In genomic region chr14:55785195-55785594, GRCm38 (mm10) we compare ENCODE assay signal across 10 mouse cellular contexts. TPM values are rescaled to one million over a fixed set of nuclear protein-coding genes. Genes with fewer than 3 reads are reported as not detected.
DNase-seq lines count a peak whose midpoint lies in the region; ATAC-seq and TF ChIP-seq lines count a peak whose summit lies in the region.
"Had no signal": no experiment of that assay in that cellular context is flagged by ENCODE, and none has a peak within 500 bp of the region (broad histone marks: within the 10 kb centered on the region; RNA-seq: fewer than 3 reads in every experiment).

No protein-coding gene starts in this region.

- no peak overlapping the region for H3K9ac ChIP-seq in kidney, embryonic 15.5 days
- no peak overlapping the region for H3K9ac ChIP-seq in heart, embryonic 14.5 days (ENCODE audit: low read length)
- H3K9ac ChIP-seq: hindbrain, embryonic 14.5 days had no signal

- H3K4me2 ChIP-seq in kidney, embryonic 15.5 days: no peak overlapping the region
- H3K4me2 ChIP-seq in heart, embryonic 14.5 days (ENCODE audit: low read length): 0 out of 2 replicates have a peak overlapping the region, but pooled peaks have one; percentile 63
- H3K4me2 ChIP-seq: hindbrain, embryonic 14.5 days had no signal

- 31% methylated on average over 6 of the region's 6 CpGs for WGBS in kidney, embryonic 15.5 days
- WGBS in thymus, adult 2 months: 81% methylated on average over 6 of the region's 6 CpGs
- 30% methylated on average over 6 of the region's 6 CpGs for WGBS in heart, embryonic 14.5 days

- no peak for TF ChIP-seq POLR2A in thymus, adult 2 months (IDR thresholded peaks at IDR 0.05; ENCODE audit: control insufficient read depth, extremely low read depth, insufficient read depth, low read length, poor library complexity)

- H3K4me1 ChIP-seq in kidney, embryonic 15.5 days: peaks cover 56% of the 10 kb centered on the region
- H3K4me1 ChIP-seq in thymus, adult 2 months (replicated peaks; ENCODE audit: control insufficient read depth, insufficient read depth, low read length): peaks cover 13% of the 10 kb centered on the region
- H3K4me1 ChIP-seq in heart, embryonic 14.5 days (ENCODE audit: control insufficient read depth in 2 of 2, insufficient read depth in 2 of 2, low read length in 2 of 2): peaks cover 14 to 17% of the 10 kb centered on the region in 2 experiments

- TF ChIP-seq CTCF in thymus, adult 2 months (IDR thresholded peaks at IDR 0.05; ENCODE audit: borderline replicate concordance, control insufficient read depth, extremely low read depth, insufficient read depth, low read length, poor library complexity): no peak

- DNase-seq in kidney, adult 18-20 months: peak; percentile 17
- peak; percentile 25 for DNase-seq in thymus, adult 2 months
- no peak for DNase-seq in thymus, adult 18-20 months
- peak; percentile 26 for DNase-seq in thymus, postnatal 25 days
- no peak for DNase-seq in left cerebral cortex, postnatal 4 days
- no peak for DNase-seq in ovary, postnatal 10 days (ENCODE audit: low spot score)

- no peak for ATAC-seq in kidney, embryonic 15.5 days (replicated peaks; ENCODE audit: low FRiP score)
- no peak for ATAC-seq in heart, embryonic 14.5 days (ENCODE audit: insufficient number of reproducible peaks, insufficient read depth, low FRiP score, low read depth)

- H3K4me3 ChIP-seq in kidney, embryonic 15.5 days (replicated peaks): no peak overlapping the region
- H3K4me3 ChIP-seq in thymus, adult 2 months (ENCODE audit: control insufficient read depth, insufficient read depth, low read length): no peak overlapping the region
- no peak overlapping the region for H3K4me3 ChIP-seq in heart, embryonic 14.5 days (ENCODE audit: control insufficient read depth in 1 of 2, insufficient read depth in 1 of 2, low read depth in 1 of 2, low read length in 2 of 2)

- H3K27me3 ChIP-seq in kidney, embryonic 15.5 days: peaks cover 50% of the 10 kb centered on the region
- no peaks in the 10 kb centered on the region for H3K27me3 ChIP-seq in thymus, adult 2 months (ENCODE audit: control insufficient read depth, insufficient read depth, low read length)
- peaks cover 63% of the 10 kb centered on the region for H3K27me3 ChIP-seq in heart, embryonic 14.5 days (ENCODE audit: control insufficient read depth, insufficient read depth, low read length)

- intact Hi-C loops in left cerebral cortex, postnatal 4 days (cut with DNase I): no loop called here

- H3K36me3 ChIP-seq in kidney, embryonic 15.5 days: no peaks in the 10 kb centered on the region
- H3K36me3 ChIP-seq in thymus, adult 2 months (ENCODE audit: control insufficient read depth, insufficient read depth, low read length): no peaks in the 10 kb centered on the region
- 0 out of 2 replicates have a peak, but pooled peaks cover 5% of the 10 kb centered on the region for H3K36me3 ChIP-seq in heart, embryonic 14.5 days (ENCODE audit: control insufficient read depth, insufficient read depth, low read length)

- no peaks in the 10 kb centered on the region for H3K9me3 ChIP-seq in kidney, embryonic 15.5 days (replicated peaks)
- H3K9me3 ChIP-seq in heart, embryonic 14.5 days (ENCODE audit: control insufficient read depth, low read length): no peaks in the 10 kb centered on the region

- no peak overlapping the region for H3K27ac ChIP-seq in kidney, embryonic 15.5 days
- no peak overlapping the region for H3K27ac ChIP-seq in thymus, adult 2 months (ENCODE audit: control insufficient read depth, insufficient read depth, low read length)
- no peak overlapping the region for H3K27ac ChIP-seq in heart, embryonic 14.5 days (replicated peaks in 1 of 2; ENCODE audit: control insufficient read depth in 1 of 2, insufficient read depth in 1 of 2, low read depth in 2 of 2, low read length in 2 of 2)
- H3K27ac ChIP-seq: hindbrain, embryonic 14.5 days had no signal

RNA-seq across cellular contexts. Expression of gene Adcy4, which starts 1.3 kb away (rescaled TPM):
- 13.9 and 15.8 TPM in 2 replicates for polyA plus RNA-seq in kidney, embryonic 15.5 days (2015; fragmentation: Nextera tagmentation; extraction: Ambion mirVana)
- polyA plus RNA-seq in thymus, adult 2 months (2012; rRNA removed): 7.4 and 11.2 TPM in 2 replicates
- 14.8 and 17.7 TPM in 2 replicates for polyA plus RNA-seq in heart, embryonic 14.5 days (2014; fragmentation: Nextera tagmentation; extraction: Ambion mirVana)
- 1 to 10 TPM; 4.6 to 5.2 TPM for total RNA-seq in left cerebral cortex, postnatal 4 days (2021)
- total RNA-seq: common myeloid progenitor, adult 5-6 weeks had no signal

RNA-seq across cellular contexts. Expression of gene Ripk3, which starts 3.5 kb away (rescaled TPM):
- polyA plus RNA-seq in kidney, embryonic 15.5 days (2015; fragmentation: Nextera tagmentation; extraction: Ambion mirVana): 38.1 and 40.4 TPM in 2 replicates
- 66.8 and 84.4 TPM in 2 replicates for polyA plus RNA-seq in thymus, adult 2 months (2012; rRNA removed)
- polyA plus RNA-seq in heart, embryonic 14.5 days (2014; fragmentation: Nextera tagmentation; extraction: Ambion mirVana): 13.6 and 16.1 TPM in 2 replicates
- 1 to 10 TPM; 1.4 to 1.8 TPM for total RNA-seq in left cerebral cortex, postnatal 4 days (2021)

RNA-seq across cellular contexts. Expression of gene Ltb4r1, which starts 19.4 kb away (rescaled TPM):
- polyA plus RNA-seq in kidney, embryonic 15.5 days (2015; fragmentation: Nextera tagmentation; extraction: Ambion mirVana): 0.69 and 0.73 TPM in 2 replicates
- 2.6 and 2.8 TPM in 2 replicates for polyA plus RNA-seq in thymus, adult 2 months (2012; rRNA removed)
- polyA plus RNA-seq in heart, embryonic 14.5 days (2014; fragmentation: Nextera tagmentation; extraction: Ambion mirVana): 0.28 and 0.62 TPM in 2 replicates
- 1 to 10 TPM; 1.0 to 1.4 TPM for total RNA-seq in left cerebral cortex, postnatal 4 days (2021)
- polyA plus RNA-seq: hindbrain, embryonic 14.5 days had no signal

RNA-seq across cellular contexts. Expression of gene Ltb4r2, which starts 24.0 kb away (rescaled TPM):
- 0.25 and 0.35 TPM in 2 replicates for polyA plus RNA-seq in kidney, embryonic 15.5 days (2015; fragmentation: Nextera tagmentation; extraction: Ambion mirVana)
- 1.7 and 1.8 TPM in 2 replicates for polyA plus RNA-seq in thymus, adult 2 months (2012; rRNA removed)
- polyA plus RNA-seq in heart, embryonic 14.5 days (2014; fragmentation: Nextera tagmentation; extraction: Ambion mirVana): 0.24 and 0.27 TPM in 2 replicates
- total RNA-seq in left cerebral cortex, postnatal 4 days (2021): 1 to 10 TPM in 1 of 2 experiments, under 1 TPM in 1; 0.79 to 1.0 TPM

RNA-seq across cellular contexts. Expression of gene Cideb, which starts 26.9 kb away (rescaled TPM):
- 10.0 and 11.2 TPM in 2 replicates for polyA plus RNA-seq in kidney, embryonic 15.5 days (2015; fragmentation: Nextera tagmentation; extraction: Ambion mirVana)
- 1.8 and 2.7 TPM in 2 replicates for polyA plus RNA-seq in thymus, adult 2 months (2012; rRNA removed)
- polyA plus RNA-seq in heart, embryonic 14.5 days (2014; fragmentation: Nextera tagmentation; extraction: Ambion mirVana): 1.5 and 1.6 TPM in 2 replicates
- total RNA-seq in left cerebral cortex, postnatal 4 days (2021): under 1 TPM in 1 of 2 experiments, not detected in 1; 0.90 TPM
- polyA plus RNA-seq: hindbrain, embryonic 14.5 days had no signal

Comparison
In these comparisons a context has a peak if more than half of its experiments do, and no peak if none do; other contexts are left out.
1. DNase-seq: peak in kidney, adult 18-20 months (single experiment), thymus, adult 2 months (single experiment) and thymus, postnatal 25 days (single experiment); none in thymus, adult 18-20 months (0 of 2), left cerebral cortex, postnatal 4 days (single experiment) and ovary, postnatal 10 days (single experiment).